Mouse (Mus musculus) limb, embryonic 15.5 days (tissue): ENCODE data around the gene Chchd5. TPM values are rescaled to one million over a fixed set of nuclear protein-coding genes. Genes with fewer than 3 reads are reported as not detected.

ENCODE experiments used
- ATAC-seq: fragments of 200-750 bp; cut with Nextera tagmentation; 2 replicates; pipeline ENCODE4 v1.8.0; 2017; ENCODE audit warnings: low read depth, moderate TSS enrichment; ENCODE audit not compliant: insufficient number of reproducible peaks, low FRiP score, low TSS enrichment
- H3K27ac ChIP-seq: fragments of 300-500 bp; sonication (generic); 2 replicates; pipeline ENCODE4 v1.5.1; 2015; ENCODE audit warnings: moderate library complexity, mild to moderate bottlenecking, inconsistent platforms
- H3K27me3 ChIP-seq: fragments of 300-500 bp; sonication (generic); 2 replicates; pipeline ENCODE4 v1.6.1; 2015; ENCODE audit warnings: inconsistent platforms
- H3K36me3 ChIP-seq: fragments of 300-500 bp; sonication (generic); 2 replicates; pipeline ENCODE4 v1.6.1; 2015; ENCODE audit warnings: inconsistent platforms
- H3K4me1 ChIP-seq: fragments of 300-500 bp; sonication (generic); 2 replicates; pipeline ENCODE4 v1.6.1; 2015; ENCODE audit warnings: inconsistent platforms
- H3K4me2 ChIP-seq: fragments of 300-500 bp; sonication (generic); 2 replicates; pipeline ENCODE4 v1.6.1; 2015; ENCODE audit warnings: mild to moderate bottlenecking, inconsistent platforms
- H3K4me3 ChIP-seq: fragments of 300-500 bp; sonication (generic); 2 replicates; pipeline ENCODE4 v1.5.1; 2015; ENCODE audit warnings: mild to moderate bottlenecking, inconsistent platforms
- H3K9ac ChIP-seq: fragments of 300-500 bp; sonication (generic); 2 replicates; pipeline ENCODE4 v1.6.1; 2015; ENCODE audit warnings: inconsistent platforms
- H3K9me3 ChIP-seq: fragments of 300-500 bp; sonication (generic); 2 replicates; pipeline ENCODE4 v1.6.1; 2016; ENCODE audit warnings: inconsistent platforms
- WGBS: fragments of 180-500 bp; shearing (Covaris S2); methylation state at CpG from one replicate; pipeline ENCODE4 v1.1.7; 2015; 5-methylcytosine and 5-hydroxymethylcytosine counted together
- polyA plus RNA-seq: library from polyadenylated mRNA; unstranded; fragments of >200 nt; fragmentation: Nextera tagmentation; extraction: Ambion mirVana; gene quantifications from 2 replicates; pipeline ENCODE4 v1.2.1, GENCODE M21; 2015

Gene Chchd5
- polyA plus RNA-seq, 1 experiment from 2014 or later = 24.3 TPM

GRCm38 (mm10) chr2:129166466-129167463 lies 37.3 kb downstream of the Chchd5 start:
- 60% methylated on average over 10 of the region's 10 CpGs for WGBS
- no peaks in the 10 kb centered on the region for H3K9me3 ChIP-seq

GRCm38 (mm10) chr2:129173386-129173785 lies 43.9 kb downstream of the Chchd5 start:
- ATAC-seq = no peak
- Histone ChIP-seq H3K4me2 (no peak overlapping the region), H3K9ac (no peak overlapping the region), H3K9me3 (no peaks in the 10 kb centered on the region), H3K27ac (no peak overlapping the region), H3K4me3 (no peak overlapping the region), H3K4me1 (0 out of 2 replicates have a peak, but pooled peaks cover 2% of the 10 kb centered on the region), H3K27me3 (no peaks in the 10 kb centered on the region), H3K36me3 (no peaks in the 10 kb centered on the region)
- WGBS = 45% methylated on average over 10 of the region's 10 CpGs

More at GRCm38 (mm10) chr2:129166466-129167463, 37.3 kb downstream of the Chchd5 start:
- no peaks in the 10 kb centered on the region for H3K36me3 ChIP-seq
- no peak overlapping the region for H3K27ac ChIP-seq
- no peak overlapping the region for H3K4me2 ChIP-seq
- H3K4me1 ChIP-seq = no peaks in the 10 kb centered on the region
- H3K4me3 ChIP-seq = no peak overlapping the region
- H3K27me3 ChIP-seq = no peaks in the 10 kb centered on the region
- H3K9ac ChIP-seq = no peak overlapping the region
- no peak for ATAC-seq

GRCm38 (mm10) chr2:129174474-129174873 lies 45.0 kb downstream of the Chchd5 start:
- 36% methylated on average over 7 of the region's 7 CpGs for WGBS
- Histone ChIP-seq H3K27ac (no peak overlapping the region), H3K9ac (no peak overlapping the region), H3K4me2 (no peak overlapping the region), H3K9me3 (no peaks in the 10 kb centered on the region), H3K36me3 (no peaks in the 10 kb centered on the region), H3K4me3 (no peak overlapping the region), H3K4me1 (0 out of 2 replicates have a peak, but pooled peaks cover 2% of the 10 kb centered on the region), H3K27me3 (no peaks in the 10 kb centered on the region)
- ATAC-seq = no peak; the same call in 1 of the 2 replicates

GRCm38 (mm10) chr2:129175636-129176035 lies 46.1 kb downstream of the Chchd5 start:
- H3K9me3 ChIP-seq = no peaks in the 10 kb centered on the region
- H3K27me3 ChIP-seq = no peaks in the 10 kb centered on the region
- H3K27ac ChIP-seq = no peak overlapping the region
- 64% methylated on average over 2 of the region's 2 CpGs for WGBS
- H3K36me3 ChIP-seq = no peaks in the 10 kb centered on the region
- H3K9ac ChIP-seq = no peak overlapping the region
- H3K4me1 ChIP-seq = 0 out of 2 replicates have a peak, but pooled peaks cover 2% of the 10 kb centered on the region
- no peak overlapping the region for H3K4me3 ChIP-seq
- H3K4me2 ChIP-seq = no peak overlapping the region
- ATAC-seq = 0 out of 2 replicates have a peak, but pooled peaks have one; percentile 55

- WGBS = 75% methylated on average over 12 of the region's 12 CpGs
- no peak overlapping the region for H3K9ac ChIP-seq
- H3K36me3 ChIP-seq = no peaks in the 10 kb centered on the region
- H3K27me3 ChIP-seq = no peaks in the 10 kb centered on the region
- no peaks in the 10 kb centered on the region for H3K9me3 ChIP-seq
- ATAC-seq = no peak
- H3K4me1 ChIP-seq = 0 out of 2 replicates have a peak, but pooled peaks cover 2% of the 10 kb centered on the region
- H3K4me2 ChIP-seq = no peak overlapping the region
- no peak overlapping the region for H3K4me3 ChIP-seq
- H3K27ac ChIP-seq = no peak overlapping the region
Measured at GRCm38 (mm10) chr2:129176676-129177420, 47.3 kb downstream of the Chchd5 start.

DNA sequence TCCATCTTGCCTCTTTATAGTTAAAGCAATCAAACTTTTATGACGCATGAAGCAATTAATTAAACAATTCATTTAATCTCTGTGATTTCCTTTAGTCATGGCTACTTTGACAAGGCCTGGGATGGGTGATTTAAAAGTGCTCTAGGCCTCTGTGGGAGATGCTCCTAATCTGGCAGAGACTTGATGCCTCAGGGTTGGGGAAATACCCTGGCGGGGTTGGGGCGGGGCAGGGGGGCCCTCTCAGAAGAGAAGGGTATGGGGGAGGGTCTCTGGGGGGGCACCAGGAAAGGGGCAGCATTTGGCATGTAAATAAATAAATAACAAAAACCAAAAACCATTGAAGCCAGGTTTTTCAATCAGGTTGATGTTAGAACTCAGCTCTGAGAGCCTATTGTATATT lies 48.2 kb downstream of the Chchd5 start:
- H3K4me3 ChIP-seq = no peak overlapping the region
- no peaks in the 10 kb centered on the region for H3K27me3 ChIP-seq
- no peaks in the 10 kb centered on the region for H3K9me3 ChIP-seq
- 0 out of 2 replicates have a peak, but pooled peaks cover 2% of the 10 kb centered on the region for H3K4me1 ChIP-seq
- no peaks in the 10 kb centered on the region for H3K36me3 ChIP-seq
- no peak overlapping the region for H3K4me2 ChIP-seq
- no peak overlapping the region for H3K9ac ChIP-seq
- no peak for ATAC-seq
- WGBS = 57% methylated on average over 3 of the region's 3 CpGs
- no peak overlapping the region for H3K27ac ChIP-seq

DNA sequence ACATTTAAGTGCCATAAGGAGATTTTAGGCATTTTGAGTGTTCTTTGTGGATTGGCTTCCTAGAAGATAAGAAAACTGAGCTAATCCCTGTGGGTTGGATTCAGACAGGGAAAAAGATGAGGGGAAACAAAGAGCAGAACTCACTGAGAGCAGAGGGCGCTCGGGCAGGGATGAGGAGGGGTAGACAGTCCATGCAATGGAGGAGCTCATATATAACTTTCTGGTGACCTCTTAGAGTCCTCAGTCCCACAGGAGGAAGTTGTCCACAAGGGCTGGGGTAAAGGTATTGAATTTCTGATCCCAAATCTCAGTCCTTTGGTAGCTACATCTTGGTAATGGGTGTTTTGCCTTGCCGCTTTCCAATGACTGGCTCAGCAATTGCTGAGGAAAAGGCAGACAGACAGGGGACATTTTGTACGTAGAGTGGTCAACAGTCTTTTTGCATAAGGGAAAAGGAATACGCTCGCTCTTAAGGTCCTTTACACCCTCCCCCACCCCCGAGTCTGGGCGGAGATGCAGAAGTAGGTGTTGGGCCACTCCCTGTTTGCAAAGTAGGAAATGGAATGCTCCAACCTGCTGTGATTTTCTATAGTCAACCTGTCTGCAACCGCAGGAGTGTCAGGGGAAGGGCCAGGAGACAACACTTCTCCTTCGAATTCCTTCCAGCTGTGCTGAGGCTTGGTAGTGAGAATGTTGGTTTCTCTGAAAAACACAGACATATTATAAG lies 48.8 kb downstream of the Chchd5 start:
- ATAC-seq = no peak
- 36% methylated on average over 10 of the region's 10 CpGs for WGBS
- no peak overlapping the region for H3K4me2 ChIP-seq

DNA sequence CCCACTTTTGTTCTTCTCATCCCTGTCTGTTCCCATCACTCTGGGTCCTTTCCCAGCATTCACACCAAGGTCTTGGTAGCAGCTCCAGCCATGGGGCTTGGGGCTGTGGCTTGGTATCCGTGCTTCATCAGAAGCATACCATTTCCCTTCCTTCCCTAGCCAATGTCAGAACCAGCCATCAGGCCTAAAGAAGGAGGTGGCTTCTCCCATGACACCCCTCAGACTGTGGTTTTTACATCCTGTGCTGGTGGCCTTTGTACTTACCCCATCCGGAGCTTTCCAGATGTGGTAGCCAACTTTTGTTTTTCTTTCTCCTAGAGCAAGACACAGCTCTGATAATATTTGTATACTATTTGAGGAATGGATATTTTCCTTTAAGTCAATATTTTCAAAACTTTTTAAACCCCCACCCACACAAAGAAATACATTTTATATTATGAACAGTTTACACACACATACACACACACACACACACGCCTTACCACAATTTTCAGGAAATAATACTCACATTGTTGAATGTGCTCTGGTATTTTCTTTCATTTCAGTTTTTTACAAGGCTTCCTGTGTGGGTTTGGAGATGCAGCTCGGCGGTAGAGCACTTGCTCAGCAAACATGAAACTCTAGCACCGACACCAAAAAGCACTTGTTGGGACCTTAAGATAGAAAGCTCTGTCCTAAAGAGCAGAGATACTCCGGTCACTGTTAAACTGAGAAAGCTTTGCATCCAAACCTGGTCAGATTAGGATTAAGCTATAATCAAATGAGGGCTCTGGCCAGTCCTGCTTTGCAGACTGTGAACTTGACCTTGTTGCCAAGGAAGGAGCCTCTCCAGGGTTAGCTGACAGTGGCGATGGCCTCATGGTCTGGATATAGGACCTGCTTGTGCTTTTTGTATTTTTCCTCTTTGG lies 50.7 kb downstream of the Chchd5 start:
- WGBS = 63% methylated on average over 8 of the region's 8 CpGs
- Histone ChIP-seq H3K9ac (no peak overlapping the region), H3K27me3 (no peaks in the 10 kb centered on the region), H3K4me1 (peaks cover 12% of the 10 kb centered on the region), H3K9me3 (no peaks in the 10 kb centered on the region), H3K4me3 (no peak overlapping the region), H3K36me3 (no peaks in the 10 kb centered on the region), H3K4me2 (no peak overlapping the region), H3K27ac (no peak overlapping the region)
- no peak for ATAC-seq

More for the DNA sequence above, 48.8 kb downstream of the Chchd5 start:
- Histone ChIP-seq H3K27ac (no peak overlapping the region), H3K36me3 (no peaks in the 10 kb centered on the region), H3K4me3 (no peak overlapping the region), H3K27me3 (no peaks in the 10 kb centered on the region), H3K9ac (no peak overlapping the region), H3K9me3 (no peaks in the 10 kb centered on the region), H3K4me1 (peaks cover 3% of the 10 kb centered on the region)

DNA sequence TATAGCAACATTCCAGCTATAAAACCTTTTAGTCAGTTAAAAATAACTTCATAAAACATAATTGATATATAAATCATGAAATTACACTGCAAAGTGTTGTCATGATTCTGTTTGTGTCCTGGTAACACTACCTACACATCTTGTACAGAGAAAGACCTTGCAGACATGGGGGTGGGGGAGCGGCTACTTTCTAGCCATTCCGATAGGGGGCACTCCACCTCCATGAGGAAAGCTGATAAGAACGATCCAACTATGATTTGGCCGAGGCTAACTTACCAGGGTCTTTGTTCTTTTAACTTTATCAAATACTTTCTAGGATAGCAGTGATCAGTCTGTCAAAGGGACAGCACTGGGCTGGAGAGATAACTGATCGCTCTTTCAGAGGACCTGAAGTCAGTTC lies 52.0 kb downstream of the Chchd5 start:
- 89% methylated on average over 5 of the region's 5 CpGs for WGBS
- no peaks in the 10 kb centered on the region for H3K27me3 ChIP-seq
- ATAC-seq = no peak
- H3K4me2 ChIP-seq = no peak overlapping the region
- no peaks in the 10 kb centered on the region for H3K36me3 ChIP-seq
- H3K9me3 ChIP-seq = no peaks in the 10 kb centered on the region
- peaks cover 16% of the 10 kb centered on the region for H3K4me1 ChIP-seq
- no peak overlapping the region for H3K27ac ChIP-seq
- no peak overlapping the region for H3K9ac ChIP-seq
- H3K4me3 ChIP-seq = no peak overlapping the region

DNA sequence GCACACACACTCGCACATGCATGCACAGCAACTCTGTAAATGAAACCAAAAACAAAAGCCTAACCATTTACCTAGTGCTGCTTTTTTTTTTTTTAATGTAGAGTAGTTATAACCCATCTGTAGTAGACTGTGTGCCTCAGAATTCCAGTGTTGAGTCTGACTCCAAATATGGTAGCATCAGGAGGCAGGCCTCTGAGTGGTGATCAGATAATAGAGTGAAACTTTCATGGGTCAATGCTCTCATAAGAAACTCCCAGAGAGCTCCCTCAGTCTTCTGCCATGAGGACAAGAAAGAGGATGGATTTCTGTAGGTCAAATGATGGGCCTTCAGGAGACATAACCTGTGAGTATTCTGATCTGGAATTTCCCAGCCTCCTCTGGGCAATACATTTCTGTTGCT lies 52.9 kb downstream of the Chchd5 start:
- Histone ChIP-seq H3K27ac (no peak overlapping the region), H3K36me3 (no peaks in the 10 kb centered on the region), H3K27me3 (no peaks in the 10 kb centered on the region), H3K4me1 (peaks cover 16% of the 10 kb centered on the region), H3K9ac (no peak overlapping the region), H3K4me3 (no peak overlapping the region), H3K4me2 (no peak overlapping the region), H3K9me3 (no peaks in the 10 kb centered on the region)
- WGBS = 87% methylated on average over 1 of the region's 1 CpGs
- ATAC-seq = no peak
